Mouse (Mus musculus): ENCODE data around the gene Rnf17.

DNA sequence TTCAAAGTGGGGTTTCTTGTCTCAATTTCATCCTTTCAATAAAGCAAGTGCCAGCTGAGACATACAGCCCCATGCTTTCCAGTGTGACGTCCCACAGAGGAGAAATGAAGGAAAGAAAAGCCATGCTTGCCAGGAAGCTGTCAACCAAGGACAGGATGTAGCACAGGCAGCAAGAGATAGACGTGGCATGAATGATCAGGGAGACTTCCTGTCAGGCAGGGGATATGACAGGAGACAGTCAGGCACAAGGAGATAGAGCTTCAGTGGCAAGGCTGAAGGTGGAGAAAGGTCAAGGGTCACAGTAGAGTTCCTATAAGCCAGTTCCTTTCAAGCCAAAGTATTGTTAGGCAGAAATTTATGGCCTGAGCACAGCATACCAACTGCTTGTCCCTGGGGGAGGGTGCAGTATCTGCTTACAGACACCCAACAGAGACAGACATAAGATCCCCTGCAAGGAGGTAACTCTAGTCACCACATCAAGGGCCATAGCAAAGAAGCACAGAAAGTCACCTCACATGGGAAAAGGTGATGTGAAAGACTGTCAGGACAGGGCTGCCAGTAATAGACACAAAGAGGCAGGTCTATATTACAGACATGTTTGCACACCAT, 8.6 kb upstream of the Rnf17 start:
- TF ChIP-seq CTCF (IDR thresholded peaks at IDR 0.05; ENCODE audit: borderline replicate concordance, extremely low read depth, insufficient read depth, insufficient read length) (no peak), POLR2A (IDR thresholded peaks at IDR 0.05; ENCODE audit: borderline replicate concordance, extremely low read depth, insufficient read depth, insufficient read length, poor library complexity, severe bottlenecking) (no peak)

Data from brain, embryonic 14.5 days (tissue).